Mouse (Mus musculus) right cerebral cortex, postnatal 25 days (tissue): ENCODE data around the gene Btbd10.

Source experiments
- DNase-seq: peaks from one replicate; pipeline ENCODE4 v3.0.0; 2022

Gene Btbd10

DNA sequence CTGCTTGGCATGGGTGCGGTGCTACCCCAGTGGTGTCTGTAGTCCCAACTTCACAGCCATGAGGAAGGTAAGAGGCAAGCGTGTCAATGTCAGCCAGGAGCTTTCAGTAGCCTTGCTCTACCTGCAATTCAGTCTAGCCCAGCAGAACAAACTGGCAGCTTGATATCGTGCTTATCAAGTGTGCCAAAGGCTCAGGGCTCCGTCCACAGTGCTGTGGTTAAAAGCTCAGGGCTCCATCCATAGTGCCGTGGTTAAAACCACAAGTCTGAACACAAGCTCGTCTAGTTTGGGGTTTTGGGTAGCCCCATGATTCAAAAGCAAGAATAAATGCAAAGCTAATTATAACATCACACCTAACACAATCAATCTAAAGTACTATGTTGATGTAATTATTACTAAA is 74.6 kb downstream of the Btbd10 start:
- DNase-seq, result no peak

DNA sequence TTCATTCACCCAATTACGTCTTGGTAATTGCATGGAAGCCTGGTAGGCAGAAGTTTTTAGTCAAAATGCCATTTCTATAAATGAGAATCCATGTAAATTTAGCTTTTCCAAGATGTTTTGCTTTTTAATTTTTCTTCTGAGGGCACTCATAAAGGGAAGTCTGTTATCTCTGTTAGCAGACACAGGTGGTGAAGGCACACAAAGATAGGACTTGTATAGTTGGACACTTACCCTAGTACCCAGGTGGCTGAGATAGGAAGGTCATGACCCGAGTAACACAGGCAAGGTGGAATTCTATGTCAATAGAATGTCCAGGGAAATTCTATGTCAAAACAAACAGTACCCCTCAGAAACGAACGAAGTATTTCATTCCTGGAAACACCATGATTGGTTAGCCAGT is 77.0 kb downstream of the Btbd10 start:
- DNase-seq, result no peak

DNA sequence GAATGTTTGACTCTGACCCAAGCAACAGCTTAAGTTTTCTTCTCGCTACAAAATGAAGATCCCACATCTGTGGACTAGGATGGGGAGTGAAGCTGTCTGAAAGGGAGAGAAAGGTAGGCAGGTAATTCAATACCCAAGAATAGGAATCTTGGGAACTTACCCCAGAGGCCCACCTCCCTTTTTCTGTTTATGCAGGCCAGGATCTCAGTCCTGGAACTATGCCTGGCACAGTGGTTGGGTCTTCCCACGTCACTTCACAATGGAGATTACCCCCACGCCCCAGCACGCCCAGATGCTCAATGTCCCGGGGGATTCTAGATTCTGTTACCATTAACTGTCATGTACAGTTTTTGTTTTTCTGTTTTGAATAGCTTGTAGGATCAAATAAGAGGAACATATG is 77.5 kb downstream of the Btbd10 start:
- DNase-seq, result no peak

DNA sequence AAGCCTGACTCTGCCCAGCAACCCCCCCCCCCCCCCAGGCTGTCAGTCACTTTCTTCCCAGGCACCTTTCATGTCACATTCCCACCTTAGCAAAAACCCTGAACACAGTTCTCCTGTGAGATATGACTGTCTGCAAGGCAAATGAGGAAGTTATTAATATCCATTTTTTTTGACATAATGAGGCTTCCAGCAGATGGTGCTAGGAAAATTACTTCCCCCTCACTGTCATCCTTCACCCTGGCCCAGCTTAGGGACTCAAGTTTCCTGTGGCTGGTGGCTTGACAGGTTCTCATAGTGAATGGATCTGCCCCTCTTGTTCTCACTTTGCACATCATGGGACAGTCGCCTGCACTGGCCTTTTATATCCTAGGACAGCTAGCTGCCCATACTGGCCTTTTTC is 80.0 kb downstream of the Btbd10 start:
- DNase-seq, result no peak

DNA sequence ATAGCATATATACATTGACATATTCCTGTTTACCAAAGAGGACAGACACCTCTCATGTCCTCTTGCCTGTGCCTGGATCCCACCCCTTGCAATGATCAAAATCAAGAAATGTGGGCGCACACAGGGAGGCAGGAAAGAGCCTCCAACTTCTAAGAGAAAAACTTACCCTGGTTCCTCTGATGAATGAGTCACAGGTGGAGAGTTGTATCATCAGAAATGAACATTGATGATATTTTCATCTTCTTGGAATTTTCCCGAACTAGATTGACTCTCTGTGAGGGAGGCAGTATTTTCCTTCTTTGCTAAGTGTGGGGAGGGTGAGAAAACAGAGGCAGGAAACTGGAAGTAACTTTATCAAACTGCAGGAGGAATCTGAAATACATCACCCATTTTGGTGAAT is 83.8 kb downstream of the Btbd10 start:
- DNase-seq, result no peak

DNA sequence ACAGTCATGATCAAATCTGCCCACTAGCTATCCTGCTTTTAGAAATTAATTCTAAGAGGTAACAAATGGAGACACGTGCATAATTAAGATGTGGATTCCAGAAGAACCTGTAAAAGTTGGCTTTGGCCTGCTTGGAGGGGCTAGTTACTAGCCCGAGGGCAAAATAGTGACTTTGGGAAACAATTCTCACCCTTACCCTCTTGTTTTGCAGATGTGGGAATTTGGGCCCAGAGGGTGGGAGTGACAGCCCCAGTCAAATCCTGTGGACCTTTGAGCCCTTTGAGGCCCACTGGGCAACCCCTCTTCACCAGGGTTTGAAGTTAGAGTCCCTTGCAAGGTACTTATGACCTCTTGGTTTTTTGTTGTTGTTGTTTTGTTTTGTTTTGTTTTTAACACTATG is 89.9 kb downstream of the Btbd10 start:
- DNase-seq, result no peak

DNA sequence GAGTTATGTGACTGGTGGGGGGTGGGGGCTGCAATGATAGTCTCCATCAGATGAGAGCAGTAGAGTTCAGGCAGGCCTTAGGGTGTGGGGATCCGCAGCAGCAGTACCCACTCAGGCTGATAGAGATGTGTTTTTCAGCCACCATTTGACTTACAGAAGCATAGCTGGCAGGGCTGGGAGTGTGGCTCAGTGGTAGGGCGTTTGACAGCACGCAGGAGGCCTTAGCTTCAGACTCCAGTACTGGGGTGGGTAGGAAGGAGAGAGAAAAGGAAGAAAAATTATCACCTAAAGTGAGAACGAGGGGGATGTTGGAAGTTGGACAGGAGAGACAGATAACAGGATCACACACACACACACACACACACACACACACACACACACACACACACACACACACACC is 90.7 kb downstream of the Btbd10 start:
- DNase-seq, result no peak

DNA sequence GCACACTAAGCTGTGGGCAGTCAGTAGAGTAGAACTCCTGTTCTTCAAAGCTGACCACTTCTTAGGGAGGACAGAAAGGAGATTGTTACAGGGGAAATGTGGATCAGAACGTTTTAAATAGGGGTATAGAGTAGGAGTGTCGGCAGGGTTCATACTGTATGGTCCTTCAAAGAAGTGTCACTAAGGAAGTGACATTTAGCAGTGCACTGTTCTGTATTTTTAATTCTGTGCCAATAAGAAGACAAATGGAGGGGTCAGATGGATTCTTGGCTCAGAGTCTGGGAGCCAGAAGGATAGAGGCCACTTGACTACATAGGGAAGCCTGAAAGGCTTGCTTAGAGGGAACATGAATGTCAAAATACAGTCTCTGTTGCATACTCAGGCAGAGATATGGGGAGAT is 91.9 kb downstream of the Btbd10 start:
- DNase-seq, result no peak

DNA sequence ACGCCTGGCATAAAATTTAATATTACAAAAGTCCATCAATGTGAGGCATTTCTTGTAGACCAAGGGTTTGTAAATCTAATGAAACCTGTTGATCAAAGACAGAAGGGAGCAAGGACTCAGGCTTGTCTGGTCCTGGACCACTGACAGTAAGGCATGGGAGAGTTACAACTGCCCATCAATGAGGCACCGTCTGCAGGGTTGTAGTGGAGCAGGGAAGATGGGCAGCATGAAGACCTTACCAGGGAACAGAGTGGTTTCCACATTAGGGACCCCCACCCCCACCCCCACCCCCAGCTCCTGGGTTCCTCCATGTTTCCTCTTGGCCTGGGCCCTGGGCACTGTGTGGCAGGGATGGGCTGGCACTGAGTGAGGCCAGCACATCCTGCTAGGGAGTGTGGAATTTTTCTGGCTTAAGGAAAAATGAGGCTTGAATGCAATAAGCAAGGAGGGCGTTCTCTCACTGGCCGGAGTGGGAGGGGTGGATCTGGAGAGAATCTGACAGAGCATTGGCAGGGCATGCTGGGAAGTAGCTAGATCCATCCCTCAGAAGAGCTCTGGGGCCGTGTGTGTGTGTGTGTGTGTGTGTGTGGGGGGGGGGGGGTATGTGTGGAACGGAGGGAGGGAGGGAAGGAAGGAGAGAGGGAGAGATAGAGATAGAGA is 96.7 kb downstream of the Btbd10 start:
- DNase-seq, result no peak

DNA sequence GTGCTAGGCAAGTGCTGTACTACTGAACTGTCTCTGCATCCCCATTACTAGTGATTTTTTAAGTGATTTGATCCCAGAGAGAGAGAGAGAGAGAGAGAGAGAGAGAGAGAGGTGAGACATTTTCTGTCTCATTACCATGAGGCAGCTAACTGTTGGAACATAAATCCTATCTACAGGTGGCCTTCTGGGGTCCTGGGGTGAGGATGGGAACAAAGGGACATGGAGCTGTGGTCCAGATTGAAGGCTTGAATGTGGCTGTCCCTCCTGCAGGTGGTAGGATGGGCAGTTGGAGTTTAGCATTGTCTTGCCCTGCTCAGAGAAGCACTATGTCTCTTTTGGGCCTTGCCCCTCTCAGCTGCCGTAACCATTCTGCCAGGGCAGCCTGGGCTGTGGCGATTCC is 98.2 kb downstream of the Btbd10 start:
- DNase-seq, result no peak

DNA sequence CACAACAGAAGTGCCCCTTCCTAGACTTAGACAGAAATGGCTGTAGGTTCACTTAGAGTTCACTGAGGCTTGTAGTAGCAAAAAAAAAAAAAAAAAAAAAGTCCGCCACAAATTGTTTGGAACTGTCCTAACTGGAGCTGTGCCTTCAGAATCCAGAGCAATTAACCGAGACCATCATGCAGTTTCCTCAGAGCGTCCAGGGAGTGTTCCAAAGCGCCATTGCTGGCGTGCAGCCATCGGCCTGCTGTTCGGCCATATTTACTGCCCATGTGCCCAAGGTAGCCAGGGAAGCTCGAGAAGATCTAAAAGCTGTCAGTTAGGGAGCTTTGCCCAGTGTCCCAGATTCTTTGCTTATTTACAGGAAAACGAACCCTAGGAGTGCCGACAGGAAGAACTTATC is 98.6 kb downstream of the Btbd10 start:
- no peak for DNase-seq

DNA sequence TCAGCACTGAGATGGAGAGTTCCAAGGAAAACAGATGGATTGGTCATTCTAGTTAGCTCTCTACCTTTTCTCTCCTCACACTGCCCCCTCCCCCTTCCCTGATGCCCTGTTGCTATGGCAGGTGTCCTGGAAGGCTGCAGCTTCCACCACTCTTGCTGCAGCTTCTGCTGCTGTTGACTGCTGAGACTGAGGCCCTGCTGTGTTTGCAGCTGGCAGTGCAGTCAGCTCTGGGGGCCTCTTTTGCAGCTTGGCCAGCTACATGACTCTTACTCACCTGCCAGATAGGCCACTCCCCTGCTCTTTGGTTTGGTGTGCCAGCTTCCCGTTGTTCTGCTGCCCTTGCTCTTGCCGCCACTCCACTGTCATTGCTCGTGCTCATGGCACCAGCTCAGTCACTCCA is 99.3 kb downstream of the Btbd10 start:
- no peak for DNase-seq

DNA sequence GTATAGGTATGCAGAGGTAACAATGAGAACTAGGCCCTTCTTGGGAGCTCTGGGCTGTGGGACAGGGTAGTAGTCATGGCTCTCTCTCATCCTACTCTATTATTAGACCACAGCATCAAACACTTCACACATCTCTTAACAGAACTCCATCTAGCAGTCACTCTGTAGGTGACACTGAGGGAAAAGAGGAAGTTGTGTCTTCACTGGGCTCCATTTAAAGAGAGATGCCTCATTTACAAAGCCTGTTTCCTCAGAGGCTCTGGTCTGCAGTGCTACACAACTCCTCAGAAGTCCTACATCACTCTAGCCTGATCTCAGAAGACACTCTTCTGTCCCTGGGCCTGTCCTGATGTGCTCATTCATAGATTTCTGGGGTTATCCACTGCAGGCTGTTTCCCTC is 100.1 kb downstream of the Btbd10 start:
- no peak for DNase-seq

DNA sequence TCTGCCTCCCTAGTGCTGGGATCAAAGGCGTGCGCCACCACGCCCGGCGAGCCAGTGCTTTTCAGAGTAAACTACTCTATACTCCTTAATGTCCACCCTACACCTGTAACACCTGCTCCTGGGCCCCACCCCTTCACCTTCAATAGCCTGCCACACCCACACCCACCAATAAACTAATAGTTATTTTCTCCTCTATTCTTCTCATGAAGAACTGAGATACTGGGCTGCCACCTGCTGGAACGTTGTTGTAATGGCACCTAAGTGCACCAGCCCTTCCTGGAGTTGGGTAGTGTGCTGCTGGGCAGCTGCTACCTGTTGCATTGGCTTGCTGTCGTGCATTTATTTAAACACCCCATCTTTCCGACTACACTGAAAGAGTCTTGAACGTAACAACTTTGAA is 100.9 kb downstream of the Btbd10 start:
- peak; percentile 50 for DNase-seq
